Mouse (Mus musculus) testis, postnatal 14 days (tissue): ENCODE results near the gene Adcyap1r1.

Source experiments
- DNase-seq: peaks from one replicate; pipeline ENCODE4 v3.0.0; 2021; ENCODE audit warnings: low spot score

Gene Adcyap1r1

GRCm38 (mm10) chr6:55501061-55501460 lies 49.3 kb downstream of the Adcyap1r1 start:
- no peak for DNase-seq

GRCm38 (mm10) chr6:55502309-55502708 lies 50.5 kb downstream of the Adcyap1r1 start:
- DNase-seq: no peak

- DNase-seq: peak; percentile 26
Observed at GRCm38 (mm10) chr6:55504797-55505488, 53.2 kb downstream of the Adcyap1r1 start.

GRCm38 (mm10) chr6:55506519-55506918 lies 54.7 kb downstream of the Adcyap1r1 start:
- no peak for DNase-seq

GRCm38 (mm10) chr6:55509130-55509870 lies 57.5 kb downstream of the Adcyap1r1 start:
- DNase-seq: no peak

GRCm38 (mm10) chr6:55511212-55512065 lies 59.7 kb downstream of the Adcyap1r1 start:
- DNase-seq: peak; percentile 65

- no peak for DNase-seq
Observed at GRCm38 (mm10) chr6:55512066-55512703, 60.4 kb downstream of the Adcyap1r1 start.

- DNase-seq: no peak
Observed at GRCm38 (mm10) chr6:55513477-55513876, 61.7 kb downstream of the Adcyap1r1 start.

GRCm38 (mm10) chr6:55519605-55520201 lies 67.9 kb downstream of the Adcyap1r1 start:
- peak; percentile 76 for DNase-seq

- DNase-seq: peak; percentile 23
Observed at GRCm38 (mm10) chr6:55520237-55521095, 68.7 kb downstream of the Adcyap1r1 start.

GRCm38 (mm10) chr6:55536469-55536868 lies 84.7 kb downstream of the Adcyap1r1 start:
- DNase-seq: no peak

GRCm38 (mm10) chr6:55539196-55539595 lies 87.4 kb downstream of the Adcyap1r1 start:
- no peak for DNase-seq

GRCm38 (mm10) chr6:55542359-55542758 lies 90.6 kb downstream of the Adcyap1r1 start:
- DNase-seq: no peak

- no peak for DNase-seq
Observed at GRCm38 (mm10) chr6:55543345-55543744, 91.6 kb downstream of the Adcyap1r1 start.

GRCm38 (mm10) chr6:55549211-55549610 lies 97.4 kb downstream of the Adcyap1r1 start:
- DNase-seq: no peak

GRCm38 (mm10) chr6:55550926-55551325 lies 99.1 kb downstream of the Adcyap1r1 start:
- peak; percentile 15 for DNase-seq
